In the genomic region with DNA sequence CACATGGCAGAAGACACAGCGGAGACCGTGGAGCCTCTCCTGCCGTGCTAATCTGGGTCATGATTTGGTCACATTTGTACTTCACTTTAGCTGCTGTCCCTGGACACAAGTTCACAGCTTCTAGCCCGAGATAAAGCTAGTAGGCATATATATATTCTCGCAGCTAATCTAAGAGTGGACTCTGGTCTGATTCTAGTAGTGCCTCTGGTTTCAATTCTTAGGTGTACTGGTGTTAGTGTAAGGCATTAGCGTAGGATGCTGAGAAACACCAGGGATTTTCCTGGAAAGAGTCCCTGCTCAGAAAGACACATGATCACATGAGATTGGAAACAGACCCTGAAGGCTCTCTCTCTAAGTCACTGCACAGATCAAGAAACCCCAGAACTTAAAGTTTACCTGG, we compare ENCODE assay signal across 31 mouse cellular contexts.
"Had no signal": no experiment of that assay in that cellular context is flagged by ENCODE, and none has a peak within 500 bp of the region (broad histone marks: within the 10 kb centered on the region; RNA-seq: fewer than 3 reads in every experiment).

No protein-coding gene starts in this region.

- H3K27me3 ChIP-seq: limb, embryonic 12.5 days; limb, embryonic 13.5 days; limb, embryonic 15.5 days; liver, embryonic 12.5 days; liver, embryonic 13.5 days; liver, embryonic 15.5 days; lung, embryonic 15.5 days; megakaryocyte, embryonic 14.5 days; midbrain, embryonic 12.5 days; midbrain, embryonic 13.5 days; midbrain, embryonic 15.5 days had no signal

- H3K9me3 ChIP-seq: limb, embryonic 10.5 days; limb, embryonic 12.5 days; limb, embryonic 13.5 days; limb, embryonic 15.5 days; liver, embryonic 12.5 days; liver, embryonic 13.5 days; liver, embryonic 15.5 days; lung, embryonic 15.5 days; megakaryocyte, embryonic 14.5 days; midbrain, embryonic 10.5 days; midbrain, embryonic 12.5 days; midbrain, embryonic 13.5 days; midbrain, embryonic 15.5 days had no signal

- DNase-seq: left cerebral cortex, postnatal 4 days; liver; liver, embryonic 13.5 days; liver, postnatal 0 days; lung, adult 18-20 months; lung, adult 2 months; lung, embryonic 14.5 days; lung, postnatal 10 days; lung, postnatal 14 days; lung, postnatal 36 days; lung, postnatal 4 days; midbrain, embryonic 14.5 days had no signal

- H3K4me2 ChIP-seq: limb, embryonic 12.5 days; limb, embryonic 13.5 days; limb, embryonic 15.5 days; liver, embryonic 11.5 days; liver, embryonic 12.5 days; liver, embryonic 13.5 days; liver, embryonic 15.5 days; lung, embryonic 14.5 days; lung, embryonic 15.5 days; midbrain, embryonic 11.5 days; midbrain, embryonic 12.5 days; midbrain, embryonic 13.5 days; midbrain, embryonic 15.5 days had no signal

- H3K27ac ChIP-seq: limb, embryonic 10.5 days; limb, embryonic 12.5 days; limb, embryonic 13.5 days; limb, embryonic 15.5 days; liver, embryonic 12.5 days; liver, embryonic 13.5 days; liver, embryonic 14.5 days; liver, embryonic 15.5 days; lung, embryonic 15.5 days; macrophage; midbrain, embryonic 10.5 days; midbrain, embryonic 12.5 days; midbrain, embryonic 13.5 days; midbrain, embryonic 15.5 days had no signal

- H3K9ac ChIP-seq: limb, embryonic 12.5 days; limb, embryonic 13.5 days; limb, embryonic 15.5 days; liver, embryonic 12.5 days; liver, embryonic 13.5 days; liver, embryonic 14.5 days; liver, embryonic 15.5 days; liver, postnatal 0 days; lung, embryonic 14.5 days; lung, embryonic 15.5 days; midbrain, embryonic 12.5 days; midbrain, embryonic 13.5 days; midbrain, embryonic 15.5 days had no signal

- ATAC-seq: liver, embryonic 12.5 days; lung, postnatal 0 days; midbrain, embryonic 13.5 days; midbrain, embryonic 15.5 days; midbrain, embryonic 16.5 days had no signal

- H3K4me3 ChIP-seq: limb, embryonic 10.5 days; limb, embryonic 12.5 days; limb, embryonic 13.5 days; limb, embryonic 15.5 days; liver, embryonic 12.5 days; liver, embryonic 13.5 days; liver, embryonic 15.5 days; lung, embryonic 15.5 days; megakaryocyte, embryonic 14.5 days; midbrain, embryonic 10.5 days; midbrain, embryonic 12.5 days; midbrain, embryonic 13.5 days; midbrain, embryonic 15.5 days; myocyte had no signal

- H3K36me3 ChIP-seq: limb, embryonic 10.5 days; limb, embryonic 12.5 days; limb, embryonic 13.5 days; limb, embryonic 15.5 days; liver, embryonic 12.5 days; liver, embryonic 13.5 days; liver, embryonic 15.5 days; lung, embryonic 15.5 days; midbrain, embryonic 10.5 days; midbrain, embryonic 12.5 days; midbrain, embryonic 13.5 days; midbrain, embryonic 15.5 days had no signal

- H3K4me1 ChIP-seq: limb, embryonic 10.5 days; liver, embryonic 12.5 days; liver, embryonic 13.5 days; liver, embryonic 15.5 days; lung, embryonic 15.5 days; midbrain, embryonic 10.5 days; midbrain, embryonic 12.5 days; midbrain, embryonic 13.5 days; midbrain, embryonic 15.5 days had no signal
